Mouse (Mus musculus): Measurements from ENCODE around the gene Inpp5a.

DNA sequence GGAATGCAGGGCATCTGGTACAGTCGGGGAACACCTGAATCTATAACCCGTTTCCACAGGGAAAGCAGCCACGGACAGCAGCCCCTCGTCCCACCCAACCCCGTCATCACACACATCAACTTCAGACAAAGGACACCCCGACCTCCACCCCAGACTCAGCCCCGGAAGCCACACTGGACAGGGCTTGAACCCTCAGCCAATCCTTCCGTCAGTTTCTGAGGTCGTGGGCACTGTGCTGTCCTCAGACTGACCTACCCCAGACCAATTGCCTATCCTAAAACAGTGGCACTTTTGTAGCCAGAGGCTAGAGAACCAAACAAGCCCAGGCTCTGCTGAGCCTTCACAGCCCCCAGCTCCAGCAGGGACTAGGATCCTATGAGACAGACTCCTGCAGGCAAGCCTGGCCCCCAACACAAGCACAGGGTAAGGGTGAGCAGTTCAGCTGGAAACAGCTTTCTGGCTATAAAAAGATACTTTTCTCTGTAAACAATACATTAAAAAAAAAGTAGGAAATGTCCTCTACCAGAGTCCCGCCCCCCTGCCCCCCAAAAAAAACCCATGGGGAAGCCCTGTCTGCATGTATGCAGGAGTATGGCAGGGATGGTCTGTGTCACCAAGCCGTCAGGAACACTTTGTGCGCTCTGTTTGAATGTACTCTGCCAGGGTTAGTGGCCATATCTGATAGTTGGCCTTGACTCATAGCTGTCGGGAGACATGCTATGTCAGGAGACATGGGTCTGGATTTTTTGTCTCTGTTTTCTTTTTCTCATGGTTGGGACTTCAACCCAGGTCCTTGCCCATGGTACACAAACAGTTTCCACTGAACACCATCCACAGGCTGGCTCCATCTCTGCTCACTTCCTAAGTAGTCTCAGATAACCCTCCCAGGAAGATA lies 23.7 kb upstream of the Inpp5a start:
- TF ChIP-seq ZNF384 (IDR thresholded peaks at IDR 0.05; ENCODE audit: low read depth, low read length), result no peak
- no peak for TF ChIP-seq HCFC1 (IDR thresholded peaks at IDR 0.05; ENCODE audit: borderline replicate concordance, insufficient read depth, low read length)
- TF ChIP-seq MAFK (IDR thresholded peaks at IDR 0.05; ENCODE audit: insufficient read depth, low read depth, low read length), result no peak
- no peak for TF ChIP-seq ZC3H11A (IDR thresholded peaks at IDR 0.05; ENCODE audit: borderline replicate concordance, low read depth, low read length)

All from ES-E14 (cell line).